Mouse (Mus musculus): ENCODE measurements at regions not wholly inside any gene's neighbourhood (a gene's known extent, or its start where the extent isn't known, plus 50 kb on each side); places are given as distances from the start of the nearest gene placed in this dataset.

- TF ChIP-seq GATA1 (IDR thresholded peaks at IDR 0.05; ENCODE audit: low read length) (no peak), TAL1 (IDR thresholded peaks at IDR 0.05; ENCODE audit: low read length) (no peak)
Measured at GRCm38 (mm10) chr2:133392298-133392697, 159.7 kb upstream of the Bmp2 start.

Measured in erythroblast, embryonic 14.5 days (primary cell).